Mouse (Mus musculus) thymus, postnatal 14 days (tissue): ENCODE measurements at regions not wholly inside any gene's neighbourhood (a gene's known extent, or its start where the extent isn't known, plus 50 kb on each side); places are given as distances from the start of the nearest gene placed in this dataset.

Source experiments
- DNase-seq: peaks from one replicate; pipeline ENCODE4 v3.0.0; 2021

DNA sequence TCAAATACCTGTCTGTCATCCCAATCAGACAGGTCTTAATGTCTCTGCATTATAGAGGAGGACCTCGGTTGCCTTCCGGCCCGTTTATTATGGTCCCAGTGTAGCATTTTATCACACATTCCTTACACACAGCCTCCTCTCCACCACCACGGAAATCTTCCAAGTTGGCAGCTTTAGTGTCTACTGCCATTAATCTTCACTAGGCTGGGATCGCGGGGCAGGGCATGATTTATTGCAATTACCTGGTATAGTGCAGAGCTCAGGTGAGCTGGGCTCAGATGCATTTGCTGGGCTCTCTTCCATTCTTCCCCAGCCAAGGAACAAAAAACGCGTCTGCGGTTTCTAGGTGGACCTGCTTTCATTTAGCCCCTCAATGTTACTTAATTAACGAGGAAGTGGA is 344.7 kb upstream of the Fam92a start:
- DNase-seq, result no peak

DNA sequence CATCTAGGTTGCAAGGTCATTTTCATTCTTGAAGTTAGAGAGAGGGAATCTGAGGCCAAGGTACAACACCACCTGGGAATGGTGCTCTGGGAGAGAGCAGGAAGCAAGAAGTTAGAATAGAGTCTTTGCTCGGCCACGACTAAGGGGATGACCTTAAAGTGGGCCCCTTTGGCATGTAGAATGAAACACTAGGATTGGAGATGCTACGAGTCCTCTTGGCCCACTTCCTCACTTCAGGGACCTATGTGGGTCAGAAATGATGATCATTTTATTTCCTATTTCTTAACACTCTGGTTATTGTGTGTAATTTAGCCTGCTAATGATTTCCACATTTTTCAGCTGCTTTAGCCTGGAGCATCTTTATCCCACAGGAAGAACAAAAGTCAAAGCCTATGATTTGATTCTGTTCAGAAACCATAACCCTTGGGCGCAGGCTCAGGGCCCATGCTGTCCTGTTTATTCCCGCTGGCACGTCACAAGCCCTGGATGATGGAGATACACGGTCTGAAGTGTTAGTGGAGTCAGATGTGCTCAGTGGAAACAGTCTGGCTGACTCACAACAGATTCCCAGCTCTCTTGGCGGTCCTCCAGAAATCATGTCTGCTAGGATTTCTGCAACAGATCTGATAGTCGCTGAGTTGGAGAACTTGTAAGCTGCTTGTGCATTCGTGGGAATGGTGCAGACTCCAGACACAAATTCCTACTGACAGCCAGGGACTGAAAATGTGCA is 340.0 kb upstream of the Fam92a start:
- no peak for DNase-seq

DNA sequence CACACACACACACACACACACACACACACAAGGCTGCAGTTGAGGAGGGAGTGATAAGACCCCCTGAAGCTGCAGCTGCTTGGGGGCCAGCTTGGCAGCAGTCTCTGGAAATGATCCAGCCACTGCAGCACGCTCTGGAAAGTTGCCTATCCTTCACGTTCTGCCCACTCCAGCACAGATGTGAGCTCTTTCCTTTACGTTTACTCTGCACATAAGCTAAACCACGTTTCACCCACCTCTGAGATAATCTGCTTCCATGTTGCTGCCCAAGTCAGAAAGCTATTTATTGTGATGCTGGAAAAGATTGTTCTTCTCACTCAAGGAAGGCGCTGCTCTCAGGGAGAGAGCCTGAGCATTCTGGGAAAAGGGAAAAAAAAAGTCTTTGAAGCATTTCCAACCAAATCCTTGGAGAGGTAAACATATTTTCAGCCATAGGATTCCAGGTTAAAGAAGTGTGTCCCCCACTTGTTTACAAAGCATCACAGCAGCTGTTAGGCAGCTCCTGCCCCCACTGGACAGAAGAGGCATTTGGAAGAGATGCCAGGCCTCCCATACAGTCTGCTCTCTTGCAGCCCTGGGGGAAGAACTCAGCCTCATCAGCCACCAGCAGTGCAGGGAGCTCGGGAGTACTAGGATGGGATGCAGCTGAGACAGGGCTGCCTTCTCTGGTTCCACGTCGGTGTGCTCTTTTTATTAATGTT is 335.2 kb upstream of the Fam92a start:
- no peak for DNase-seq

DNA sequence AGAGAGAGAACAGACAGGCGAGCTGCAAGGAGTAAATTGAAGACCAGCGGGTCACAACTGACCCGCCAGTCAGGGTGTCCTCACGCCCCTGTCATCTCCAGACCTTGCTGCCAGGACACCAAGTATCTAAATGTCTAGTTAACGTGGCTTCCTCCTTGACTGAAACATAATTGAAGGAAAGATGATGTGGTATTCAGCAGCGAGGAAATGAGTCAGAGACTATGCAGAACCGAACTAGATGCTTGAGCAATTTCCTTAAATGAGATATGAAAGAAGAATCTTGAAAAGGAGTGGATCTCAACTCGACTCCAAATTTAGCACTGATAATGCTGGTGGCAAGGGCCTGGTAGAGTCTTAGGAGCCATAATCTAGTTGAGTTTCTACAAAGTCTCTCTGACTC is 329.3 kb upstream of the Fam92a start:
- DNase-seq, result no peak

DNA sequence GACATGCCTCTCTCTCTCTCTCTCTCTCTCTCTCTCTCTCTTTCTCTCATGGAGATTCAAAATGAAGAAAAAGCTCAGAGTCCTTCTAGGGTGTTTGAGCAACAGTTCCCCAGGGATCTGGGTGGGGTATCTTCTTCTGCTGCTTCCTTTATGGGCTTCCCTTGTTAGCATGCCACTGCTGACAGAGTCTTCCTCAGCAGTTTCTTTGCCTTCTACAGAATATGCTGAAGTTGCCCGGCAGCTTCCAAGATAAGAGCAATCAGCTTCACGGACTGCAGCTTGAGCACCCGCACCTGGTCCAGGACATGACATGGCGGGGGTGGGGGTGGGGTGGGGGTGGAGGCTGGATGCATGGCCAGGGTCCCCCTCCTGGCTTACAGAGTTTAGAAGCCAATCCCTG is 326.6 kb upstream of the Fam92a start:
- DNase-seq, result no peak

DNA sequence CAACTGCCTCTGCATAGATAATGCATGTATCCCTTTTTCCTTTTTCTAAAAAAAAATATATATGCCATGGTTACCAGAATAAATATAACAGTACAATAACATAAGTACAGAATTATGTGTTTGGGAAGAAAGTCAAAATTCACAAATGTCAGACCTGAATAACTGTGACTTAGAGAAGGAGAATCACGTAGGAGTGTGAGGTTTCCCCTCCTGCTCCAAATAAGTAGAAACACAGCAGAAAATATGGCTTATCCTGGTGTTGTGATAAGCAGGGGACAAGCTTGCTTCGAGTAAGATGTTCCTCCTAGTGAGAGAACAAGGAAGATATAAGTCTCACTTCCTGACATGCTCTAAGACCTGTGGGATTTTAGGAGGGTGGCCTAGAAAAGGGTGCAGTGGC is 320.7 kb upstream of the Fam92a start:
- DNase-seq, result no peak

DNA sequence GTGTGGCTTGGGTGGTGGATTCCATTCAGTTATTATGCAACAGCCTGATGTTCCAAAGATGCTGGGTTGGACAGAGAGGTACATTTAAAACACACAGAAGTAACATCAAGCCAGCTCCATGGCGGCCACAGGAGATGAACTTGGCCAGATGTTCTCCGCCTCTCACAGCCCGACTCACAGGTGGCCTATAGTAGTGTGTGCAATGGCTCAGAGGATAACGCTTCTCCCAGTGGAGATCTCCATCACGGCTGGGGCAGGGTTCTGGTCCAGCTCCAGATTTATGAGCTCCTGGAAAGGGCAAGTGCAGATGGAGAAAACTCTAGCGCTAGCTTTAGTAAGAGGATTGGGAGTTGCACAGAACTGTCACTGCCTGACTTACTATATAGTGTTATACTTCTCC is 319.5 kb upstream of the Fam92a start:
- no peak for DNase-seq

DNA sequence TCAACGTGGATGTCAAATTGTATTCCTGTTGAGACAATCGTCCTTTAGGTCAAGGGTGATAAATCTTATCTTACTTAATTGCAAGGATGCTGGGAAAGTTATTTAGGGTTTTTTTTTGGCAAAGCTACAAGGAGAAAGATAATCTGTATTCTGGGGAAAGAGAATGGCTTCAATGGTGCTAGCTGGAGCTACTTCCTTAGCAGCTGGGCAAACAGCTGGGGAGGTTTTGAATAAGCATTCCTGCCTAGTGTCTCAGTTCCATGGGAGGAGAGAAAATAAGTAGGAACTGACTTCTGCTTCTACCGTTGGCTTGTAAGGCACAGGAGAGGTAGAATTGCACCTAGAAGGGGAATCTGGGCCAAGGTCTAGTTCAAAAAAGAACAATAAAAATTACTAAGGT is 318.3 kb upstream of the Fam92a start:
- no peak for DNase-seq

DNA sequence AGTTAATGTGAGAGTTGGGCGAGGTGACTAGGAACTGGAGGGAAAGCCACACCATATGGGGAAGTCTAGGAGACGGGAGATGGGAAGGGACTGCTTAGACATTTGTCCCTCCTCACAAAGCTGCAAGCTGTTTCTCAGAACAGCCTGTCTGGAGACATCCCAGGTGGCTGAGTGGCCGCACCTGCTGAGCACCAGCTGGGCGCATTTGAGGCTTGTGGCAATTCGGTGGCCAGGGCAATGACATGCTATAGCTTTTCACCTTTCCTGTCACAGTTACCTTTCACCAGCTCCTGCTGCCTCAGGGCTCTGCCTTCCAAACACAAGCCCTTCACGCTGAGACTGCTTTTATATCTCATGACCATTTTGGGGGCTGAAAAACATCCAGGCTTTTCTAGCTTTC is 317.5 kb upstream of the Fam92a start:
- no peak for DNase-seq

DNA sequence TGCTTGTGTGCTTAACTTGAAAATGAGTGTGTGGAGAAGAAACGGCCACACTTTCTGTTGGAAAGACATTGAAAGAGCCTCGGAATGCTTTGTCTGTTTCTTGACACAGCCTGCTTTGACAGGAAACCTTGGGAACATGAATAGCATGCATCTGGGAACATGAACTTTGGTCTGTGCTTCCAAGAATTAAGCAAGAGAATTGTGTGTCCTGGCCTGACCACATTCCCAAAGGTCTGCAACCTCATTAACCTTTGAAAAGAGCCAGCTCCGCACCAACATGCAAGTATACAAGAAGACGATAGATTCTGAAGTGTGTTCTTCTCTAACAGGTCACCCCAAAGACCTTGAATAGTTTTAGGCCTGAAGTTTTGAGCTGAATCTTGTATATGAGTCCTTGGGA is 309.7 kb upstream of the Fam92a start:
- no peak for DNase-seq

DNA sequence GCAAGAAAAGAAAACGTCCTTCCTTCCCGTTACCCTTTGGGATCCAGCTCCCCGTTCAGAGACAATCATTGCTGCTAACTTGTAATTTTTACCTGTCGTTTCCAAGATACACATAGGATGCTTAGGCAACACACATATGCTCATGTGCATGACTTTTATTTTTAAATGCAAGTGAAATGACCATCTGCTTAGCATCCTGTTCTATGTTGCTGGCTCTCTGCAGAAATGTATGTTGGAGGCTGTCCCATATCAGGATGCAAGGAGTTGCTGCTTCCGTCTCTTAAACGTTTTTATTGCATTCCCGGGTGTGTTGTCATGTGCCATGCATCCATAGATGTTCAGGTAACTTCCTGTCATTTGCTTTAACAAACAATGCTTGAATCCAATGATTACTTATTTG is 304.9 kb upstream of the Fam92a start:
- DNase-seq, result no peak

DNA sequence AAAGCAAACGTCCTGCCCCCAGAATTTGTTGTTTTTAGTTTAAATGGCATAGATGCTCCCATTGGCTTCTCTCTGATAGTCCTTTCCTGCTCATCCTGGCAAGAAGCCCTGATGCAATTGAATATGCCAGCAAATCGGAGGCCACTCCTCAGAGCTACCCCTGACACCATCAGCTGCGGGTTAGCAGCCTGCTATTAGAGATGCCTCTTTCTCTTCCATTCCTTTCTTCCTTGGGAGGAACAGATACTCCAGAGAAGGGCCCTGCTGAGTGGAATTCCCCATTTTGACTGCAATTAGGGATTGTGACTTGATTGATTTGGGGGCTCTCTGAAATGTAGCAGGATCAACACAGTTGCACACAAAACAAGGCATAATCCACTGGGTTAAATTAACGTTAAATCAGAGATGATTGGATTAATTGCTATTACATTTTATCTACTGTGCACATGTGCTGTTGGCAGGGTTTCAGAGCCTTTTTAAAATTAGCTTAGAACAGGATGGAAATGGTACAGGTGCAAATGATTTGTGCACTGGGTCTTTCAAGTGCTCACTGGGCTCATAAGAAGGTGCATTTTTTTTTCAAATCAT is 303.3 kb upstream of the Fam92a start:
- no peak for DNase-seq

DNA sequence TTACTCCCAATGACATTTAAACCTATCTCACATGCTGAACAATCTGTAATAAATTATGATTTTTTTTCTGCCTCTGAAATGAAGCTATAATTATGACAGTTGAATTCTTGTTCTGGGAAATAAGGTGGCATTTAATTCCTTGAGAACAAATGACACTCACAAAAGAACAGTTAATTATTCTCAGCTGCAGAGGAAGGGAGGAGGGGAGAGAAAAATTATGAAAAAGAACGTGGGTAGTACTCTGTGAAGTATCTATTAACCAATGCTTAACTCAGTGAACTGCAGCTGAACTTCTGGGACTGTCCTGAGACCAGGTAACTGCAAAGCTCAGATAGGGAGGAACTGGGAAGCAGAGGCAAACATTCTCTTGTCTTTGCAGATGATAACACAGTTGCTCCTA is 302.6 kb upstream of the Fam92a start:
- no peak for DNase-seq

DNA sequence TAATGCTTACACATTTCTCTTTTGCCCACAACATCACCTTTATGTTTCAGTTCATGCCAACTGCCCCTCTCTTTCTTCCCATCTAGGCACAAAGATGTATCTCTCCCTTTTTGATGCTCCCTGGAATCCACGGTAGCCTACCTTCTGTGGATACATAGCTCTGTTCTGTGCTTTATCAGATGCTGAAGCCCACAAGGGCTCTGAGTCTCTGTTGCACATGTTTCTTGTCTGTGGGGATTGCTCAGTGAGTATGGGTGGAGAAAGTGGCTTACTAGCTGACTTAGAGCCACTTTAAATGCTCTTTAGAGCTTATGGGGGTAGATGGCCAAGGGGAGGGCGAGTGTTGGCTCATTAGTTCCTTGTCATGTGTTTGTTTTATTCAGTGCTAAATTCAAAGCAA is 289.9 kb upstream of the Fam92a start:
- DNase-seq, result no peak

DNA sequence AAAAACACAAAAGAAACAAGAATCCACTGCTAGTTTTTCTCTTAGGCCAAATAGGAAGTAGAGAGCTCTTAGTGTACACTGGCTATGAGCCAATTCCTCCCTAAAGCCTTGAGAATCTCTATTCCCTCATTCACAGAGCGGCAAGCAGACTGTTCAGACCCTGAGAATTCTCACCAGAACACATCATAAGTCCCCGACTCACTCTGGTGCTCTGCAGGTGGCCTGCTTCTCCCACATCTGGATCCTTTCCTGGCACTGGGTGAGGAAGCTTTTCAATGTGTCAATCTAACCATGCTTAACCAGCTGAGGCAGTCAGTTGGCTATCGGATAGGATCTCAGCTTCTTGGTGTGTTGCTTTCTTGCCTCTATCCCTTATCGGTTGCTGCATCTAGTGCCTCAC is 289.4 kb upstream of the Fam92a start:
- DNase-seq, result no peak

DNA sequence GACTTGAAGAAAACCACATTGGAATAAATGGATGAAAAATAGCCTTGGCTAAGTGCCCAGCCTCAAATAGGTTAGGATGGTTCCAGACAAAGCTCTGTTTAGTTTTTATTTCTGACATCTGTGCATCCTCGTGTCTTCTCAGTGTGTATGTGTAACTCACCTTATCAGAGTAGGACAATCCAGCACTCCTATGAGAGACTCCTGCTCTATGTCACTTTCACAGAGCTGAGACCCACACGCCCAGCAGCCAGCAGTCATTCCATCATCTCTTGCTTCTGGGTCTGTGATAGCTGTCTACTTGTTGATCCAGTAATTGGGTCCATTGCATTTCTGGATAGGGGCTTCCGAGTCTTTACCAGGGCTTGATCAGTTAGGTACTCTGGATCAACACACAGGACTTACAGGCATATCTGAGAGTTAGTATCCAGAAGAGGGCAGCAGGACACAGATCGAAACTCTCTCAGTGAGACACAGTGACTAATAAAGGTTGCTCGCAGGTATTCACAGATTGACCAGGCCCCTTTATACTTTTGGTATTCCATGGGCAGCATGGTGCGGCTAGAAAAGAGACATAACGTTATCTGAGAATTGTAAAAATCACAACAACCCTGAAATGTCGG is 286.3 kb upstream of the Fam92a start:
- DNase-seq, result no peak

DNA sequence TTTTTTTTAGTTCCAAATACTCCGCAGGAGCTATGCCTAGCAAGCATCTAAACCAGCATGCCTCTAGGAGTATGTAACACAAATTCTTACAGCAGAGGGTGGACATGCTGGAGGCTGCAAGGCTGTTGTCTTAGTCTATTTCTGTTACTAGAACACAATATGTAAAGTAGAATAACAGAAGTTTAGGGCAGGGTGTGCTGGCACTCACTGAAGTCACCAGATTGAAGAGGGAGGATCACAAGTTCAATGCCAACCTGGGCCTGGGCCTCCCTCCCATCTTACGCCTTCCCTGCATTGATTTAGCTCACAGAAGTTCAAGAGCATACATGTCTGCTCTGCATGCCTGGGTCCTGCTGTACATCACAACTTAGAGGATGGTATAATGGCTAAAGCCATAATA is 280.3 kb upstream of the Fam92a start:
- DNase-seq, result no peak

DNA sequence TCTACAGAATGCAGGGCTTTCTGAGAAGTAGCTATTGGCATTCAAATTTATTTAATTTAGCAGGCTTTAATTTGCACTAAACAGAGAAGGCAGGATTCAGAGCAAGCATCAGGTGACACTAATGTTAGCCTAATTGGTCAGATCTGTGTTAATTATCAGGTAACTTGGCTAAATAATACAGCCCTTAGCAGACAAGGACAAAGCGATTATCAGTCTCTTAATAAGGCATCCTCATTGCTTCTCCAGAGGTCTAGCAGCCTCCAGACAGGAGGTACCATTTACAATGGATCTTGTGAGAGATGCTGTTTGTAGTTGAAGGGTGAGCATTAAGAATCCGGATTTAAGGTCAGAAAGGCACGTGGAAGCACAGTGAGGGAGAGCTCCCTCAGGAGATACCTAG is 253.7 kb upstream of the Fam92a start:
- no peak for DNase-seq

DNA sequence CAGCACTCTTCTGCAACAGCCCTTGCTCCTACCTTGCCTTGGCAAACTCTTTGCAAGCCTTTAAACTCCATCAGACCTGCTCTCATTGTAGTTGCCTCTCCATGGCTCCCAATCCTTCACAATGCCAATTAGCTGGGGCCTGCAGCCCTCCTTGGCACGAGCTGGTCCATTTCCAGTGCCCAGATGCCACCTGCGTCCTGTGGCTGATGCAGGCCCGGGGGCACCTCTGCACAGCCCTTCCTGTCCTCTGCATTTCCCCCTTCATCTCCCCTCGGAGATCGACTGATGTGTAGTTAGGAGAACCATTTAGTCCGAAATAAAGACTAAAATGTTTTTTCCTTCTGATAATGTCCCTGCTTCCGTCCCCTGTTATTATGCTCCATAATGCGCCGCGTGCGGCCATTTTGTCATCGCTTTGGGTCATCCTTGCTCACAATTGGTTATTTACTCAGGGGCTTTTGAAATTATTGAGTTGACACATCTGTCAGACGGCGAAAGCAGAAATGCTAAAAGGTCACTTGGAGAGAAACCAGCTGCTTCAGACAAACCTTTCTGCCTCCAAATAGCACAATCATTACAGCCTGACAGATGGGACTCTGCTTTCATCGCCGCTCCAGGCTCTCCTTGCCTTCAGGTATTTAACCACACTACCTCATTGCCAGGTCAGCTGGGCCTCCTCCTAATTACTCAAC is 250.0 kb upstream of the Fam92a start:
- DNase-seq, result no peak

DNA sequence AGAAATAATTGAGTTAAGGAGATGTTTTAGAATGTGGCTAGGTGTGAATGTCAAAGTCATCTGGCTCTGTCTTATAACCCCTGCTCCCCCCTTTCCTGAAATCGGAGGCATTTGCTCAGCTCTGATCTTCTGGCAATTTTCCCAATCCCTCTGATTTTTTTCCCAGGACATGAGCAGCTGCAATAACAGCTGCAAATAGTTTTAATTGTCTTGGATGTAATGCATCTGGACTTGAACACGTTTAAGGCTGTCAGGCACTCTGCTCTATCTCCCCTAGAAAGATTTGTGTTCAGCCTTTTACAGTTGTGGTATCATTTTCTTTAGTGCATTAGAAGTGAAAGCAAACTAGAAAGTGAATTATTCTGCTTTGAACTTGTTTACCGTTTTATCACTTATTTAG is 246.3 kb upstream of the Fam92a start:
- DNase-seq, result no peak

DNA sequence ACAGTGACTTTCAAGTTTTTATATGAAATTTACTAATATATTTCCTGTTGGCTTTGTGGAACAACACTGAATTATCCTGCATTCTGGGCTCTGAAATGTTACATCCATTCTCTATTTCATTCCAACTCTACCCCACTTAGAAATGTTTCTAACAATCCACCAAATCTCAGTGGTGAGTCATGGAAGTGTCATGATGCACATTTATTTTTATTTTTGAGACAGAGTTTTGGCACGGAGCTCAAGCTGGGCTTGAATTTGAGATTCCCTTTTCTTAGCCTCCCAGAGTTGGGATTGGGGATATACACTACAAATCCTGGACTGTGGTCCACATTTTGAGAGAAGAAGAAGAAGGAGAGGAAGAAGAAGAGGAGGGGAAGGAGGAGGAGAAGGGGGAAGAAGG is 223.5 kb upstream of the Fam92a start:
- DNase-seq, result no peak

DNA sequence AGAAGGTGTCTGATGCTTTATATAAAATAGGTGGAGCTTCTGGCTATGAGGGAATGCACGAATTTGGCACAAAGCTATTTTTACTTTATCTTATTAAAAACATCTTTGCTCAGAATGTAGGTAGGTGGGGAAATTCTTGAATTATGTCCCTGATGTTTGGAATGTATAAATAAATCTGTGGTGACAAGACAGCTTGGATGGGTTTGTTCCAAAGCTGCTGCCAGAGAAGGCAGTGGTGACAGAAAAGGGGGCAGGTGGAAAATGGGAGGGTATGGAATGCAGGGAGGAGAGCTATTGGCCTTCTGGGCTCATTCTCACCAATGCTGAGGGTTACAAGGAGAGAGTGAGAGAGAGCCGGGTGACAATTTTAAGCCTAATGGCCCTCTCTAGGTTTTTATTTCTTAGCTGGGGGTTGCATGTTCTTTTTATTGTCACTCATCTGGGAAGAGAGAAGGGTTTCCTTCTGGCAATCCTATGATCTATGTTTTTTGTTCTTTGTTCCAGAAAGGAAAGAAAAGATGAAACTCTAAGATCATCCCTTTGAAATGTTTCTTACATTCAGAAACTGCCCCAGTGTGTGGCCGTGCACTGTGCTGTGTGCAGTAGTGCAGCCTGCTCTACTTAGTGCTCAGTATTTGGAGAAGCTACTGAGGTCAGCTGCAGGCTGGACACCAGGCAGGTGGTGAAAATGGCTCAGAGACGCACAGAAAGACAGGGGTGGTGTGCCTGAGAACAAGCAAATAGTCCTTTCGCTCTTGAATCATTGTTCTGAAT is 205.2 kb upstream of the Fam92a start:
- DNase-seq, result no peak

DNA sequence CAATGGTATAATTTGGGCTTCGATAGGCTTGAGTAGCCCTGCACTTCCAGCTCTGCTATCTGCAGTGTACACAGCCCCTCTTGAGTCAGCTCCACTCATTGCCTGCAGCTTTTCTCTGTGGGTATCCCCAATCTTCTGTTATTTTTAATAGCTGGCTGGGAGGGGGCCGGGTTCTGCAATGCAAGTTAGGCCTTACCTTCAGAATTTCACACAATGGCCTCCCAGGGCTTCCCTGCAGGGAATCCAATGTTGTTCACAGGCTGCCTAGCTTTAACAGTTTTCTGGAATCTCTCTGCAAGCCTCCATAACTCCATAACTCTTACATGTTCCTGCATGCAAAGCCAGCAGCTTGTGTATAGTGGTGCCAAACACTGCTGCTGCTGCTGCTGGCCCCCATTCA is 197.7 kb upstream of the Fam92a start:
- DNase-seq, result no peak
